Mouse (Mus musculus): Measurements from ENCODE around the gene Rnf19b. TPM values are rescaled to one million over a fixed set of nuclear protein-coding genes. Genes with fewer than 3 reads are reported as not detected.

Rnf19b gene
- polyA plus RNA-seq, 1 experiment from 2014 or later = 6.2 TPM

DNA sequence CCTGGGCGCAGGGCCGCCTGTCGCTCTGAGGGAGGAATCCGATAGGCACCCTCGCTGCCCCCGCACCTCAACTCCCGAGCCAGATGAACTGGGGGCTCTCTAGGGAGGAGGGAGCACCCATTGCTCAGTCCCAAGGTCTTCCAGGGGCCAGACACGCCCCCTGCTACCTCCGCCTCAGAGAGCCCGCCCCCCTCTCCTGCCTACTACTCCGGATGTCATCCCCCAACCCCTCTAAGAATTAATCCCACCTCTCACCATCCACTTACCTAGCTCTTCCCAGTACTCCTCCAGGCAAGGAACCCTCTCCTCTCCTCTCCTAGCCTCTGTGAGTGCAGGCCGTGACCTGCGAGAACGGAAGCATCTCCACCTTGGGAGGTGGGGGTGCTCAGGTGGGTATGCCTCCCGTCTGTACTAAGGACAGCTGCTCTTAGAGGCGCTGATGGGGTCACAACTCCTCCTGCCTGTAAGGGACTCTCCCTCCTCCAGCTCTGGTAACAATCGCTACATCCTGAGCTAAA is 63.6 kb downstream of the Rnf19b start, which contains the start of gene Hpca:
TSS of gene Hpca (minus strand) at position 468 of the 518 bp plus-strand sequence.
- H3K4me1 ChIP-seq = peaks cover 27% of the 10 kb centered on the region
- peaks cover 99% of the 10 kb centered on the region for H3K27me3 ChIP-seq (replicated peaks)
- no peaks in the 10 kb centered on the region for H3K36me3 ChIP-seq
- H3K4me2 ChIP-seq = peak within 1 kb of the TSS; percentile 82
- WGBS = 1% methylated on average over 17 of the region's 17 CpGs
- no peak within 1 kb of the TSS for H3K27ac ChIP-seq (replicated peaks)
- peak within 1 kb of the TSS; percentile 55 for H3K4me3 ChIP-seq
- H3K9me3 ChIP-seq = no peaks in the 10 kb centered on the region
- ATAC-seq (ENCODE audit: extremely low read depth, insufficient number of reproducible peaks, low FRiP score, low TSS enrichment) = no peak
- 0 out of 2 replicates have a peak within 1 kb of the TSS, but pooled peaks have one; percentile 5 for H3K9ac ChIP-seq

DNA sequence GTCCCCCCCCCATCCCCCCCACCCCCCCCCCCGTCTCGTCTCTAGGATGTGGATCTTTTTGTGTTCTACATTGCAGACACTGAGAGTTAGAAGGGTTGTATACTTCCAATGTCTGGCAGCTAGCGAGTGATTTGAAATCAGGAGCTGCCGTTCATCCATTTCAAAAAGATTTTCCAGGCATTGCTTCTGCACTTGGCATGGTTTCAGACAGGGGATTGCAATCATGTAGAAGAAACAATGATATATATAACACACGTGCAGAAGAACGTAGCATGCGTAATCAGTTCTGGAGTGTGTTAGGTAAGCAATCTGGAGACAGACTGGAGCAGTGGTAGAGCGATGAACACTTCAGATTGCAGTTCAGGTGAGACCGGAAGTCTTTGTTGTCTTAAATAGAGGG is 64.0 kb downstream of the Rnf19b start:
- H3K36me3 ChIP-seq = no peaks in the 10 kb centered on the region
- WGBS = 30% methylated on average over 9 of the region's 9 CpGs
- no peak for ATAC-seq (ENCODE audit: extremely low read depth, insufficient number of reproducible peaks, low FRiP score, low TSS enrichment)
- H3K4me3 ChIP-seq = no peak overlapping the region
- no peak overlapping the region for H3K4me2 ChIP-seq
- H3K9ac ChIP-seq = no peak overlapping the region
- peaks cover 27% of the 10 kb centered on the region for H3K4me1 ChIP-seq
- peaks cover 99% of the 10 kb centered on the region for H3K27me3 ChIP-seq (replicated peaks)
- H3K27ac ChIP-seq (replicated peaks) = no peak overlapping the region
- no peaks in the 10 kb centered on the region for H3K9me3 ChIP-seq

DNA sequence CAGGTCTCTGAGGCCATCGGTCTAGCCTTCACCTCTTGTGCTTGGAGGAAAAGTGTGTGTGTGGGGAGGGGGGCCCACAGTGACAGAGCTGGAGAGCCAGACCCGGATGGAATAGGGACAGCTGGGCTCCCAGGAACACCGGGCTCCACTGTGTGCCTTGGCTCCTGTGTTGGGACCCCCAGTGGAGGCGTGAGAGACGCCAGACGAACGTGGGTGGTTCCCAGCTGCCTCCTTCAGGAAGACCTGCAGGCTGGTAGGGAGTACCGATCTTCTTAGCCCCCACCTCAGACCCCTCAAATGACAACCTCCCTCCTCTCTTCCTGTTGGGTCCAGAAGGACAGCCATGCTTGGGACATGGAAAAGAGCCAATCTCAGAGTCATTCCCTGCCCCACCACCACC is 64.6 kb downstream of the Rnf19b start:
- Histone ChIP-seq H3K9ac (no peak overlapping the region), H3K27ac (replicated peaks) (no peak overlapping the region), H3K4me3 (no peak overlapping the region), H3K36me3 (no peaks in the 10 kb centered on the region), H3K4me1 (peaks cover 27% of the 10 kb centered on the region), H3K27me3 (replicated peaks) (peaks cover 97% of the 10 kb centered on the region), H3K4me2 (no peak overlapping the region), H3K9me3 (no peaks in the 10 kb centered on the region)
- ATAC-seq (ENCODE audit: extremely low read depth, insufficient number of reproducible peaks, low FRiP score, low TSS enrichment) = no peak
- WGBS = 10% methylated on average over 8 of the region's 8 CpGs

DNA sequence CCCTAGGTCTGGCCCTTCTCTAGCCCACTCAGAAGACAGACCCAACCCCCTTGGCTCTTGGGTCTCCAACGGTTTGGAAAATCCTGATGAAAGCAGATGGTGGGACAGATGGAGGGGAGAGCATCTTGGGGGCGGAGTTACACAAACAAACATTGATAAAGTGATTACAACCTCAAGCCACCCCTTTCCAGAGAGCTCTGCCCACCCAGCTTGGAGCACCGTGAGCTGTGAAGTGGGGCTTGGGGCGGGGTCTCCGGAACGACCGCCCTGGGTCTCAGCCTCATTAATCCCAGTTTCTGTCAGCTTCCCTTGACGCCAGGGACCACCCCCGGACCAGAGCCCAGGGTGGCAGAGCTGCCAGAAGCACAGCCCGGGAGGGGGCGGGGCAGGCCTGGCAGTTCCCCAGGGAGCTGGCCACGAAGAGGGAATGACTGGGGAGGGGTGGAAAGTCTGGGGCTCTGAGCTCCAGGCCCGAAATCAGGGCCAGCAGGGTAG is 66.6 kb downstream of the Rnf19b start:
- H3K27ac ChIP-seq (replicated peaks) = no peak overlapping the region

DNA sequence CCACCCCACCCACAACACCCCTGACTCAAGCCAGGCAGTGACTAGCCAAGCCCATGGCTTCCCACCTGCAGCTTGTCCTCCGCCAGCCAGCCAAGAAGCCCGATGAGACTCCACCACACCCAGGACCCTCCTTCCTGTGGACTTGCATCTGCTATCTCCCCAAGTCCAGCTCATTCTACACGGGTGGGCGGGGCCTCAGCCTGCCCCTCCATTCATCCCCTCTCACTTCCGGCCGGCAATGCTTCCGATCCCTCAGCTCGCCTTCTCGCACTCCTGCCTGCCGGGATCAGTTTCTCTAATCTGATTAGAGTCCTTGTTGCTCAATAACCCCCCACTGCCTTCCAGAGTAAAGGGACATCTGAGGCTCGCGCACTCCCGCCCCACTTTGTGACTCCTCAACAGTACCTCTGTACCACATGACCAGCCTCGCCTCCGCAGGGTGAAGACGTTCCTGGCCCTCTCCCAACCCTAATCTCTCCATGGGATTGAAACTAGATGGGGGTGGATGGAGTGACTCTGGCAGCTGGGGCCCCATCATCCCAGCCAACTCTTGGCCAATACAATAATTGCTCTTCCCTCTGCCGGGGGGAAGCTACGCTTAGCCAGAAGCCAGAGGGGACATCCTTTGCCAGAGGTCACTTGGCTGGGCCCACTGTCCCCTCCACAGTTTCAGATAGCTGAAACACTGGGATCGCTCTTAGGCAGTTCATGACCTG is 67.8 kb downstream of the Rnf19b start:
- Histone ChIP-seq H3K27me3 (replicated peaks) (peaks cover 87% of the 10 kb centered on the region), H3K27ac (replicated peaks) (no peak overlapping the region), H3K36me3 (no peaks in the 10 kb centered on the region), H3K4me3 (peak overlapping the region; percentile 34), H3K9me3 (no peaks in the 10 kb centered on the region), H3K4me2 (peak overlapping the region; percentile 62), H3K9ac (no peak overlapping the region), H3K4me1 (peaks cover 48% of the 10 kb centered on the region)
- WGBS = 7% methylated on average over 19 of the region's 19 CpGs
- no peak for ATAC-seq (ENCODE audit: extremely low read depth, insufficient number of reproducible peaks, low FRiP score, low TSS enrichment)

More for the DNA sequence above, 66.6 kb downstream of the Rnf19b start:
- WGBS = 3% methylated on average over 13 of the region's 13 CpGs
- ATAC-seq (ENCODE audit: extremely low read depth, insufficient number of reproducible peaks, low FRiP score, low TSS enrichment) = no peak
- no peaks in the 10 kb centered on the region for H3K36me3 ChIP-seq
- no peak overlapping the region for H3K4me3 ChIP-seq
- H3K9ac ChIP-seq = no peak overlapping the region
- no peaks in the 10 kb centered on the region for H3K9me3 ChIP-seq
- peak overlapping the region; percentile 6; the same call in 1 of the 2 replicates for H3K4me2 ChIP-seq
- peaks cover 92% of the 10 kb centered on the region for H3K27me3 ChIP-seq (replicated peaks)
- H3K4me1 ChIP-seq = peaks cover 36% of the 10 kb centered on the region

DNA sequence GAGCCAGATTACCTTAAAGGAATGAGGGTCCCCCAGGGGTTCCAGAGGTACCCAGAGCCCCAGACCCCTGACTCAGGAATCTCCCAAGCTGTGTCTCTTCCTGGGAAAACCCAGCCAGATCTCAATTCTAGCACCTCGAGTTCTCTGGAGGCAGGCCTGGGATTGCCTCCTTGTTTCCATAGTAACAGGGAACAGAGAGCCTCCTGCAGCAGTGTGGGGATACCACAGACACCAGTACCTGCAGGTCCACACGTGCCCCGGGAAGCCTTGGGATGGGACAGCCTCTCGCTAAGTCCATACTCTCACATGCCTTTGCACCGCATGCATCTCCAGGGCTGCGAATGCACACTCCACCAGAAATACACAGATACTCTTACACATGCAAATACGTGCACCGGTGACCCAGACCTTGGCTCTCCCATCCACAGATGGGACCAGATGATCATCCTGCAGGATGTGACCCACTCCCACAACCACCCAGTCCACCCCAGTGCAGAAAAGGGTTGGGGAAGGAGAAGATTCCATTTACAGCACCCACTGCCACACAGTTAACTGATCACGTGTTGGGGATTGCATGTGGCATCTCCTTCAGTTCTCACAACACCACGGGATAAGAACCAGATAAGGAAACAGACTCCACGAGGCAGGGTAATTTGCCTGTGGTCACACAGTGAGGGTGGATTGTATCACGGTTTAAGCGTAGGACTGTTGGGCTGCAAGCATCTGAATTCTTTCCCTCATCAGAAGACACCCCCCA is 70.7 kb downstream of the Rnf19b start:
- no peak overlapping the region for H3K27ac ChIP-seq (replicated peaks)
- ATAC-seq (ENCODE audit: extremely low read depth, insufficient number of reproducible peaks, low FRiP score, low TSS enrichment) = no peak
- H3K4me1 ChIP-seq = peaks cover 42% of the 10 kb centered on the region
- H3K27me3 ChIP-seq (replicated peaks) = peaks cover 78% of the 10 kb centered on the region
- no peak overlapping the region for H3K4me3 ChIP-seq
- H3K4me2 ChIP-seq = no peak overlapping the region
- H3K9ac ChIP-seq = no peak overlapping the region
- 44% methylated on average over 13 of the region's 13 CpGs for WGBS
- no peaks in the 10 kb centered on the region for H3K36me3 ChIP-seq
- no peaks in the 10 kb centered on the region for H3K9me3 ChIP-seq

DNA sequence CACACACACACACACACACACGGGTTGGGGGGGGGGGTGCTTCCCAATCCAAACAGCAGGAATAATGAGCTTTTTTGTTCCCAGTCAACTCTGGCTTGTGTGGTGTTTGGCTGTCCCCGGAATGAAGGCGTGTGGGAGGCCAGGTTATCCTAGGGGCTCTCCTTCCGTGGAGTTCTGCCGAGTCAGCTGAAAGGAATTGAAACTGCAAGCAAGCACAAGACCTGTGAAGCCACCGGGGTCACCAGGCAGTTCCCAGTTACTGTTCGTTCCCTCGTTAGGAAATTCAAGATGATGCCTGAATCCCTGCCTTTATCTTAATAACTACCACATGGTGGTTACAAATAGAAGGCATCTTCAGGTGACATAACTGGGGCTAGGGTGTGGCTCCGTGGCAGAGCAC is 71.3 kb downstream of the Rnf19b start:
- no peaks in the 10 kb centered on the region for H3K9me3 ChIP-seq
- H3K4me2 ChIP-seq = no peak overlapping the region
- H3K9ac ChIP-seq = no peak overlapping the region
- WGBS = 33% methylated on average over 9 of the region's 9 CpGs
- peaks cover 71% of the 10 kb centered on the region for H3K27me3 ChIP-seq (replicated peaks)
- ATAC-seq (ENCODE audit: extremely low read depth, insufficient number of reproducible peaks, low FRiP score, low TSS enrichment) = no peak
- H3K36me3 ChIP-seq = no peaks in the 10 kb centered on the region
- H3K27ac ChIP-seq (replicated peaks) = no peak overlapping the region
- peaks cover 42% of the 10 kb centered on the region for H3K4me1 ChIP-seq
- H3K4me3 ChIP-seq = no peak overlapping the region

DNA sequence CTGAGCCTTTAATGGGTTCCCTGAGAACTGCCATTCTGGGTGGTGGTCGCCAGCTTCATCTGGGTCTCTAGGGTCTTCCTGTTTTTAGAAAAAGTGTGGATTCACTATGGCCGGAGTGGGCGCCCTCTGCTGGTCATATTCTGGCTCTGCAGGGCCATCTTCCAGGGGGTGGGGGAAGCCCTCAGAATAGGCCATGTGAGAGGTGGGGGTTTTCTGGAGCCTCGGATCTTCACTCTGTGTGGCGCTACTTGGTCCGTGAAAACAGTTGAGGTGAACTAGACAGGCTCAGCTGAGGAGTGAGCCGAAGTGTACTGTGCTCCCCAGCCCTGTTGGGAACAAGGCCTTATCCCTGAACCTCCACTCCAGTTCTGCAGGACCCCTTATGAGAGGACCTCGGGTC is 72.1 kb downstream of the Rnf19b start:
- H3K9me3 ChIP-seq = no peaks in the 10 kb centered on the region
- peak overlapping the region; percentile 28; the same call in 1 of the 2 replicates for H3K9ac ChIP-seq
- peaks cover 67% of the 10 kb centered on the region for H3K27me3 ChIP-seq (replicated peaks)
- H3K4me2 ChIP-seq = peak overlapping the region; percentile 61
- H3K4me3 ChIP-seq = peak overlapping the region; percentile 34
- no peaks in the 10 kb centered on the region for H3K36me3 ChIP-seq
- H3K4me1 ChIP-seq = peaks cover 42% of the 10 kb centered on the region
- WGBS = 4% methylated on average over 8 of the region's 8 CpGs
- ATAC-seq (ENCODE audit: extremely low read depth, insufficient number of reproducible peaks, low FRiP score, low TSS enrichment) = no peak
- no peak overlapping the region for H3K27ac ChIP-seq (replicated peaks)

DNA sequence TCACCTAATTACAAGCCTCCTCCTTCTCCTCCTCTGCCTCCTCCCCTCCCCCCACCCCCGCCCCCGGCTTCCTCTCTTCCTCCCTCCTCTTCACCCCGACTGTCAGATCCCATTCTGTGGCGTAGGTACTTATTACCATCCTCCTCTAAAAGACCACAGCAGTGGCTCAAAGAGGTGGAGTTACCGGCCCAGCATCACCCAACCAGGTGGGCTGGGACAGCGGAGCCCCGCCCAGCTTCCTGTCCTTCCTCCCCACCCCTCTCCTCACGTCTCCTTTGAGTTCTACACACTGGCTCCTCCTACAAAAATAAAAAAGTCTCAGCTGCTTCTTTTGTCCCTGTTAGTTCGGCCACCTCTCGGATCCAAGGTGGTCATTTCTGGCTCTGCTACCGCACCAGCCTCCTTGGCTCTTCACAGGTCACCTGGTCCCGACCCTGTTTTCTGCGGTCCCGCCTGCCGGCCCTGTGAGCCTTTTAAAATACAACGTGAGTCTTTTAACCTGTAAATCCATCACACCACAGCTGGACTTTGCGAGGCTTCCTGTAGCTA is 72.8 kb downstream of the Rnf19b start:
- Histone ChIP-seq H3K27me3 (replicated peaks) (peaks cover 67% of the 10 kb centered on the region), H3K4me1 (peaks cover 36% of the 10 kb centered on the region), H3K4me2 (peak overlapping the region; percentile 61), H3K4me3 (peak overlapping the region; percentile 34), H3K27ac (replicated peaks) (no peak overlapping the region), H3K36me3 (no peaks in the 10 kb centered on the region), H3K9me3 (no peaks in the 10 kb centered on the region), H3K9ac (peak overlapping the region; percentile 52)
- ATAC-seq (ENCODE audit: extremely low read depth, insufficient number of reproducible peaks, low FRiP score, low TSS enrichment) = no peak
- 6% methylated on average over 17 of the region's 17 CpGs for WGBS

DNA sequence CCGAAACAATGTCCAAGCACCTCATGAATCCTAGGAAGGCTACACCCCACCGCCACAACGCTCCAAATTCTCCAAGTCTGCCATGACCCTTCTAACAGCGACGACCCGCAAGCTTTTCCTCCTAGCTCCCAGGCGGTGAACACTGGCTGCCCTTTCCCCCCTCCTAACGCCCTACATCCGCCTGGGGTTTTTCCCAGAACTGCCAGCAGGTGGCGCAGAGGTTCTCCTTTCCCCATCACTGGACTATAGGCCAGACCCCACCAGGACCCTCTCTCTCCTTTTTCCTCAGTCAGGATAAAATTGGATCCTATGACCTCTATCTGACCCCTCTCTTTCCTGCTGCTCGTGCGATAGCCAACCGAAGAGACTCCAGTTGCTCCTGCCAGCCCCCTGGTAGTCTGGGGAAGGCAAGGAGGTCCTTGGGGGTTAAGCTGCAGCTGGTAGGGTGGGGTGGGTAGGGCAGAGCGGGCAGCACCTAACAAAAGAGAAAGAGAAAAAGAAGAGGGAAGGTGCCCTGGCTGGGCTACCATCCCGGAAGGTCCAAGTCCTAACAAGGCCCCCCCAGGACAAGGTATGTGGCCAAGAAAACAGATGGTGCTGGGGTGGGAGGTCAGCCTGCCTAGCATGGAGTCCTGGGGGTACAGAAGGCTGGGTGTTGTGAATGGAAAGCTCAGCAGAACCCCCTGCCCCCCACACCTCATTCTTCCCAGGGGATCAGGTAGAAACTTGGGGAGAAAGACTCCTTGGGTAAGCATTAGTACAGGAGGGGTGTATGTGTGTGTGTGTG is 76.9 kb downstream of the Rnf19b start:
- no peaks in the 10 kb centered on the region for H3K9me3 ChIP-seq
- no peaks in the 10 kb centered on the region for H3K36me3 ChIP-seq
- H3K4me1 ChIP-seq = peaks cover 42% of the 10 kb centered on the region
- H3K4me2 ChIP-seq = peak overlapping the region; percentile 60
- H3K4me3 ChIP-seq = peak overlapping the region; percentile 25
- H3K9ac ChIP-seq = peak overlapping the region; percentile 52; the same call in 1 of the 2 replicates
- ATAC-seq (ENCODE audit: extremely low read depth, insufficient number of reproducible peaks, low FRiP score, low TSS enrichment) = no peak
- H3K27me3 ChIP-seq (replicated peaks) = peaks cover 73% of the 10 kb centered on the region
- no peak overlapping the region for H3K27ac ChIP-seq (replicated peaks)
- 8% methylated on average over 15 of the region's 15 CpGs for WGBS

Measured in heart, embryonic 13.5 days (tissue).